Mouse (Mus musculus) heart, adult 2 months (tissue): ENCODE results near the gene Mreg.

Experiments used
- CTCF ChIP-seq: fragments of 200-600 bp; IDR thresholded peaks from 2 replicates; pipeline ENCODE4 v1.8.1; 2022; ENCODE audit warnings: antibody characterized with exemption, mild to moderate bottlenecking, moderate library complexity
- POLR2A ChIP-seq: fragments of 200-500 bp; IDR thresholded peaks from 2 replicates; pipeline ENCODE4 v1.6.1; 2011; ENCODE audit warnings: mild to moderate bottlenecking, low read depth, low read length, control low read depth; ENCODE audit not compliant: insufficient read depth

DNA sequence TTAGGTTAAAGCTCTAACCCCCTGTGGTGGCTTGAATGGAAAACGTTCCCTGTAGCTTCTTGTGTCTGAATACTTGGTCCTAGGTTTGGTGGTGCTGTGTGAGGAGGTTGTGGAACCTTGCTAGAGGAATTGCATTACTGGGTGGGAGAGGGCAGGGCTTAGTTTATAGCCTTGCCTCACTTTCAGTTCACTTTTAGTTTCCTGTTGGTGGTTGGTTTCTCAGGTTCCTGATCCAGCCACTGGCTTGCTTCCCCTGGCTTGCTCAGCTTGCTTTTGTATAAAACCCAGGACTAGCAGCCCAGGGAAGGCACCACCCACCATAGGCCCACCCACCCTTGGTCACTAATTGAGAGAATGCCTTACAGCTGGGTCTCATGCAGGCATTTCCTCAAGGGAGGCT is 77.6 kb downstream of the Mreg start:
- TF ChIP-seq CTCF (no peak), POLR2A (no peak)
